Mouse (Mus musculus): Measurements from ENCODE around the gene Crocc2. TPM values are rescaled to one million over a fixed set of nuclear protein-coding genes. Genes with fewer than 3 reads are reported as not detected.
A peak's percentile ranks its signal among the peaks of the same experiment; 100 is the strongest.
"Not testable (repeated sequence)": the region's sequence is repeated elsewhere in the genome, so short reads cannot be mapped to it uniquely, and the experiment has no call there.

The Crocc2 gene
- total RNA-seq, 1 experiment from 2014 or later, result 0.07 TPM

DNA sequence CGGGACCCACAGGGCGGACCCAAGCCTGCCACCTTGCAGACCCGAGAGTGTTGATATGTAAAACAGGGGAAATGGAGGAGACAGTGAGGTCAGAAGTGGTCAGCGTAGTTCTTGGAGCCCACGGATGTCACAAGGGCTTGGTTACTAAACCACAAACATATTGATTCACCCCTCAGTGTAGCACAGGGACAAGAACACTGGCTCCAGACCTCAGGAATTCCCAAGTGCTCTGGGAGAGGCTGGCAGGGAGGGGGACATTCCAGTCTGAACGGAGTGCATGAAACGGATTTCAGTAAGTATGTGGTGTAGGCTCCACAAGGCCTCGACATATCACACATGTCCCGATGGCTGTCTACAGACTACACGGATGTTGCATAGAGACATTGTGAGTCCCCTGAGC is 6.6 kb upstream of the Crocc2 start:
- DNase-seq, result no peak

DNA sequence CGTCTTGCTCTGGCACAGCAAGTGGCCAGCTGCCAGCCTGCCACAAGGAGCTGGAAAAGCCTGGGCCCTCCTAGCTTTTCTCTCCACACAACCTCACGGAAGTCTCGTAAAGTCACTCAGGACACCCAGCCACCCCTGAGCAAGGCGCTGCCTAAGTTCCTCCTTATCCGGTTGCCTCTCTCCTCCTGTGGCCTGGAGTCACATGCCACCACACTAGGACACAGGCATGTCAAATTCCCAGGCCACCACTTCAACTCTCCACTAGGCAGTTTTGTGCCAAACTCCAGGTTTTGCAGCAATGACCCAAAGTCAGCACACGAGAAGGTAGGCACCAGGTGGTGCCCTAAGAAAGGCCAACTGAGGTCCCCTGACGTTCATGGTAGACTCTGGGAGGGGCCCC is 5.9 kb upstream of the Crocc2 start:
- no peak for DNase-seq

DNA sequence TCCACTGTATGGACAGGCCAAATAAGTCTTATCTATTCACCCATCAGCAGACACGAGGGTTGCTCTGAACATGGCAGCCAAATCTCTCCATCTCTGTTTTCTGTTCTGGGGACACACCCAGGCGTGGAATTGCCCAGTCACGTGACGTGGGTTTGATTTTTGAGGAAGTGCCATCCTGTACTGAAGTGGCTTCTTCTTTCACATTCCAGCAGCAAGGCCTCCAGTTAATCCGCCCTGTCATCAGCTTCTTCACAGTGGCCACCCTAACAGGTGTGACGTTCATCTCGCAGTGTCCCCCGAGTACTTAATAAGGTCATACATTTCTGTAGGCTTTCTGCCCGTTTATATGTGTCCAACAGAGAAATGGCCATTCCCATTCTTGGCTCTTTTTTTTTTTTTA is 3.1 kb upstream of the Crocc2 start:
- no peak for DNase-seq

- no peak for DNase-seq
Observed at GRCm38 (mm10) chr1:93166346-93167079, 2.0 kb upstream of the Crocc2 start.

- DNase-seq, result no peak
Observed at GRCm38 (mm10) chr1:93173665-93174064, 5.1 kb downstream of the Crocc2 start.

DNA sequence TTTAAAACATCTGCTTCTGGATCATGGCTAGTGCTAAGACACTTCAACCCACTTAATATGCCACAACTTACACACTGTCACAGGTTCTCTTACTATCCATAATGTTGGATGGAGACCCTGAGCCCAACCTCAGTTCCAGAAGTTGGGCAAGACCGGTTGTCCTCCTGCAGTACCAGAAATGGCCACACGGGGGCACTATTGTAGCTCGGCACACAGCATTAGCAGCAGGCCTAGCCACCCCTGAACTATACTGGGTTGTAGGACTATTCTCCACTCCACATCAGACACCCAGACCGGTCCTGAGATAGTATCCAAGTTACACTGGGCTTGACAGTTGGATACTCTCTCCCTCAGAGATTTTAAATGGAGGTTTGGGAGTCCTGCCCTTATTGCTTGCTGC is 5.9 kb downstream of the Crocc2 start:
- peak; percentile 86 for DNase-seq

DNA sequence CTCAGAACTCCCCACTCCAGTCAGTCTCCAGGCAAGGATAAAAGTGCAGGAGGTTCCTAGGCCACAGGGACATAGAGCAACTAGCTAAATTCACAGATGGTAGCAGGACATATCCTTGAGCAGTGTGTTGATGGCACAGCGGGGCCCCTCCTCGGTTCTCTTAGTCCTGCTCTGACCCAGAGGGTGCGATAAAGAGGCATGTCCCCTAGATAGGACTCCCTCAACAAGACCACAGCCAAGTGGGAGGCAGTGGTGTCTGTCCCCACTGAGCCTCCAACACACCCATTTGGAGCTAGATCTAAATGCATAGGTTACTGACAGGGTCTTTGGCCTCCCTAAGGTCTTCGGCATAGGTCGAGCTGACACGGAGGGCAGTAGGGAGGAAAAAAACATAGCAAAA is 7.3 kb downstream of the Crocc2 start:
- DNase-seq, result no peak

- DNase-seq, result peak; percentile 73
Observed at GRCm38 (mm10) chr1:93176525-93177332, 8.2 kb downstream of the Crocc2 start.

DNA sequence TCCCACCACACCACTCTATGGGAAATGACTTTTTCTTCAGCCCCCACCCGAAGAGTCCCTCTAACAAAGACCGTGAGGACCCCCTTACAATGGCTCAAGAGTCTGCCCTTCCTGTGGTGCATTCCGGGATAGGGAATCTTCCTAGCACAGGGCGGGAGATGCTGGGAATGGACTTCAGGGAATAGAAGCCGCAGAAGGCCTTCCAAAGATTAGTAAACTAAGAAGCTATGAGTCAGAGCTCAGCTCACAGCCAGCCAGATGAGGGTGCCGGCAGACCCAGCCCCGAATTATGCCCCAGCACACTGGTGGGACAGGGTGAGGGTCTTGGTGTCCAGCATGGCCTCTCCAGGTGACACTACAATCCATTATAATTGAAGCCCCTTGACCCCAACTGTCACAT is 13.8 kb downstream of the Crocc2 start:
- DNase-seq, result no peak

DNA sequence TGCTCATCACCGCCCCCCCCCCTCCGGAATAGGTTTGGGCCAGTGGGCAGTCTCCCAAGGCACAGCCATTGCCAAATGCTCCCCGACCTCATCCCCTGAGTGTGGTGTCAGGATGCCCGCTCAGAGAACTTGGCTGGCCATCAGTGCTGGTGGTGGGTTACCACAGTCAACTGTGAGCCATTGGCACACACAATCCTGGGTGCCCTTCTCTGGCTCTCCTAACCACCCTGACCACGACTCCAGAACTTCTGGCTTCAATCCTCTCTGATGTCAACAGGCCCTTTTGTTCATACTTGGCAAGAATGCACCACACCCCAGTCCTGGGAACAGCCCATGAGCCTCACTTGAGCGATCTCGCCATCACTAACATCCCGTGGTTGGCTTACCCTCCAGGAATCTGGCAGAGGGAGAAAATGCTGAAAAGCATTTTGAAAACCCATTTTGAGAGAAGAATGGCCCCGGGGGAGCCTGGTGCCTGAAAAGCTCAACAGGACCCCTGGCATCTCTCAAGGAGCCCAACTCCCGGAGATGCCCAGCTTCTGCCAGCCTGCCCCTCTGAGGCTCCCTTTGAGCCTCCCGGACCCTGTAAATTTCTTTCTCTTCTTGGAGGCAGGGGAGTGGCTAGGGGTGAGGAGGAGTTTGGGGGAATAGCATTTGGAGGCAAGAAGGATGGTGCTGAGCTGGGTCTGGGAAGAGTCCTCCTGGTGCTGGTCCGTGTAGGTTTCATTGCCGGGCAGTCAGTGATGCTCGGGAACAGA is 15.7 kb downstream of the Crocc2 start:
- no peak for DNase-seq

DNA sequence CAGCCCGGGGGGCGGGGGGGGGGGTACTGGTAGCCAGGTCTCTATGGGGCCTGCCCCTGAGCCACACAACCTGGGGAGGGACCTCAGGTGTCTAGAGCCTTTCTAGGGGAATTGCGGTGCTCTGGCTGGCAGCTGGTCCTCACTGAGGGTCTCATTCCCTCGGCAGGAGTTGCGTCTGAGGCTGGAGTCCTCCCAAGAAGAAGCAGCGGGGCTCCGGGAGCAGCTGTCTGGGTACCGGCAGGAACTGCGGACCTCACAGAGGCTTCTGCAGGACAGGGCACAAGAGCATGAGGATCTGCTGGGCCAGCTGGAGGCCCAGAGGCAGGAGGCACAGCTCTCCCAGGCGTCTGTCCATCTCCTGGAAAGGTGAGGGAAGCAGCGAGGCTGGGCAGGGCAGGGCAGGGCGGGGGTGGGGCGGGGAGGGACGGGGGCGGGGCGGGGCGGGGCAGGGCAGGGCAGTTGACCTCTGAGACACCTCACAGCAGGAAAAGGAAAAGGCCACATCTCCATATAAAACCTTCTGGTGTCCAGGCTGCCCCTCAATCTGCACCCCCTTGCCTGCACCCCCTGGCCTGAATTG is 22.3 kb downstream of the Crocc2 start:
- no peak for DNase-seq

DNA sequence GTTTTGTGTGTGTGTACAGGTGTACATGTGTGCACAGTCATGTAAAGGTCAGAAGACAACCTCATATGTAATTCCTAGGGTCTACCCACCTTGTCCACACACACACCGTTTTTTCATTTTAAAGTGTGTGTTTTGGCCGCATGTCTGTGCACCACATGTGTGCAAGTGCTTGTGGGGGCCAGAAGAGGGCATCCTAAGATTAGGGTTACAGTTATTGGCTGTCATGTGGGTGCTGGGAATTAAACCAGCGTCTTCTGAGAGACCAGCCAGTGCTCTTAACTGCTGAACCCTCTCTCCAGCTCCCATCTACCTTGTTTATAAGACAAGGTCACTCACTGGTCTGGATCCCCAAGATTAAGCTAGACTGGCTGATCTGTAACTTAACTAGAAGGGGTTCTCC is 26.4 kb downstream of the Crocc2 start:
- no peak for DNase-seq

GRCm38 (mm10) chr1:93197454-93197853 is 28.9 kb downstream of the Crocc2 start:
- DNase-seq, result not testable (repeated sequence)

DNA sequence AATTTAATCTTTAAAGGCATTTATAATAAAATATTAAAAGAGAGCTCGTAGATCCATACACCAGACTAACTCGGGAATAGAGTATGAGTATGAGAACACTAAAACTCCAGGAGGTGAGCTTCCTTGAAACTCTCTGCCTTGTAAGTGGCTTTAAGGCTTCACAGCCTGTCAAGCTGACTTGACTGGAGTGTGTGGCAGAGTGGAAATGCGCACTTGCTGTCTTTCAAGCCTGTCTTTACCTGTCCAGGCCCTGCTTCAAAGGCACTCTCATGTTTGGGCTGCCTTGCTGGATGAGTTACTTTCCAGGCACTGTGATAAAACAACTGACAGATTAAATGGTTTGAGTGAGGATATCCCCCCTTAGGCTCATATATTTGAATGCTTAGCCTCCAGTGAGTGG is 29.4 kb downstream of the Crocc2 start:
- no peak for DNase-seq

GRCm38 (mm10) chr1:93206277-93206970 is 37.9 kb downstream of the Crocc2 start:
- no peak for DNase-seq

DNA sequence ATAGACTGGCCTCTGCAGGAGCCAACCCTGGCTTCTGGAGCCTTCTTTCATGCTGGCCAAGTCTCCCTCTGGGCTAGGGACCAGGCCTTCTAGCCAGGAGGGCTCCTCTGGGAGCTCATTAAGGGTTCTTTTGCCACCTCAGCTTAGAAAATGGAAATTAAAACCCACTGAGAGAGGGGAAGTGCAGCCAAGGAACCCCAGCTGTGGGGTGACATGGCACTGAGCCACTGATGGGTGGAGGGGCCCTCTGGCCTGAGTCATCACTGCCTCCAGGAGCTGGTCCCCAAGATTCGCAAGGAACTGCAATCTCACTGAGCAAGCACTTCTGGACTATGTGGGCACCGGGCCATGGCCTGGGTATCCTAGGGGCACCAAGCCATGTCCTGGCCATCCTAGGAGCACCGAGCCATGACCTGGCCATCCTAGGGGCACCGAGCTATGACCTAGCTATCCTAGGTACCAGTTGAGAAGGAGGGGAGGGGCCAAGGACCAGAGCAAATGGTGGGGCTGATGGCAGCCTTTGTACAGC is 39.1 kb downstream of the Crocc2 start:
- peak; percentile 59 for DNase-seq

DNA sequence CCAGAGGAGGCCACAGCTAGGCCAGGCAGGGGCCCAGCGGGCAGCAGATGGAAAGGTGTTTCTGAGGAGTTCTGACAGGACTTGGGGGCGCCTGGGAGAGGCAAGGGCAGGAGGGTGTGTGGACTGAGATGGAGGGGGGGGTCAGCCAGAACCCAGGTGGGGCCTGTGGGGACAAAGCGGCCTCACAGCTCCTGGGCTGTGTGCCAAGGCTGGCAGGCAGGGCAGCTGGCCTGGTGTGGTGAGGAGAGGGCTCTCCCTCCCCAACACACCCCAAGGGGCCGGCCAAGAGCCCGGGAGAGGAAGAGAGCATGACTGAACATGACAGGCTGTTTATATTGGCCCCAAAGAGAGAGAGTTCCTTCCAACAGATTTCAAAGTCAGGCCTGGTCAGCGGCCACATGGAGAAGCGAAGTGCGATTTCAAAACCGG is 41.7 kb downstream of the Crocc2 start:
- peak; percentile 87 for DNase-seq

GRCm38 (mm10) chr1:93211019-93211418 is 42.5 kb downstream of the Crocc2 start:
- no peak for DNase-seq

- DNase-seq, result peak; percentile 57
Observed at GRCm38 (mm10) chr1:93211549-93212220, 43.2 kb downstream of the Crocc2 start.

DNA sequence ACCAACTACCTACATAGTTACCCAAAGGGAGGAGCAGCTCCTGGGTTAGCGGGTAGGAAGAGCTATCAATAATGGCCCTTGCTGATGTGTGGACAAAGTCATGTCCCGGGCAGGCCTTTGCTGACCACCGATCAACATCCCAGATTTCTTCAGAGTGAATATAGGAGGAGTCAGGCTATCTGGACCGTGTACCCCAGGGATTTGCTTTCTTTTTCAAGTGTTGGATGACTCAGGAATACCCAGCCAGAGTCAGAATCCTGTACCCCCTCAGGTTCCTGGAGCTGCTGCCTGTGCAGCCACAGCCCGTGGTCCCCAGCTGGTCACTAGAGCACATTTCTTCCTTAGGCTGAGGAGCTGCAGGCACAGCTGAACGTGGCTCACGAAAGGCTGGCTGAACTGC is 43.9 kb downstream of the Crocc2 start:
- DNase-seq, result no peak

DNA sequence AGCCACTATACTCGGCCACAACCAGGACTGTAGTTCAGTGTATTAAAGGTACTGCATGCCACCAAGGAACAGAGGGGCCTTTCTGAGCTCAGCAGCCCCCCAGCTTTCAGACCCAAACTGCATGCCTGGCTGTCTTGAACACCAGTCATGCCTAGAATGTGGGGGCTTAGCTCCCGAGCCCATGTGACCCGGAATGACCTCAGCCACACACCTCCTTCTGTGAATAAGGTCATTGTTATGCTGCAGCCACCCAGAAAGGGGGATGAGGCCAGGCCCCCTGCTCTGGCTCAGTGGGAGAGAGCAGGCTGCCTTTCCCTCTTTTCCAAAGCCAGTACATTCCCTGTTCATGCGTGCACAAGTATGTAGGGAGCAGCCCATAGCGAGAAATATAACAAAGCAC is 46.1 kb downstream of the Crocc2 start:
- no peak for DNase-seq
